Mouse (Mus musculus) CD8-positive naive resting alpha-beta T cell, adult 2 months (primary cell): ENCODE measurements at regions not wholly inside any gene's neighbourhood (a gene's known extent, or its start where the extent isn't known, plus 50 kb on each side); places are given as distances from the start of the nearest gene placed in this dataset.
"Not testable (repeated sequence)": the region's sequence is repeated elsewhere in the genome, so short reads cannot be mapped to it uniquely, and the experiment has no call there.

Experiments
- DNase-seq, 2 experiments: peaks; one replicate each; pipeline ENCODE4 v3.0.0; 2022; ENCODE audit warnings: low read depth in 2 of 2, low spot score in 2 of 2

GRCm38 (mm10) chr1:137226479-137227097, 266.3 kb upstream of the Nr5a2 start:
- DNase-seq = no peak

GRCm38 (mm10) chr1:137225418-137225817, 265.2 kb upstream of the Nr5a2 start:
- no peak for DNase-seq

- DNase-seq = no peak
Measured at GRCm38 (mm10) chr1:137223052-137223451, 262.8 kb upstream of the Nr5a2 start.

GRCm38 (mm10) chr1:137221087-137222057, 261.1 kb upstream of the Nr5a2 start:
- no peak for DNase-seq

- no peak for DNase-seq
Measured at GRCm38 (mm10) chr1:137220226-137220625, 260.0 kb upstream of the Nr5a2 start.

GRCm38 (mm10) chr1:137218611-137219010, 258.4 kb upstream of the Nr5a2 start:
- DNase-seq = no peak

- DNase-seq = no peak
Measured at GRCm38 (mm10) chr1:137218096-137218495, 257.8 kb upstream of the Nr5a2 start.

GRCm38 (mm10) chr1:137217206-137217605, 257.0 kb upstream of the Nr5a2 start:
- DNase-seq = no peak

GRCm38 (mm10) chr1:137214328-137214727, 254.1 kb upstream of the Nr5a2 start:
- DNase-seq = not testable (repeated sequence)

GRCm38 (mm10) chr1:137213717-137214116, 253.5 kb upstream of the Nr5a2 start:
- no peak for DNase-seq

GRCm38 (mm10) chr1:137212856-137213255, 252.6 kb upstream of the Nr5a2 start:
- no peak for DNase-seq

- DNase-seq = no peak
Measured at GRCm38 (mm10) chr1:137204371-137204770, 244.1 kb upstream of the Nr5a2 start.

GRCm38 (mm10) chr1:137203512-137203911, 243.3 kb upstream of the Nr5a2 start:
- no peak for DNase-seq

- no peak for DNase-seq
Measured at GRCm38 (mm10) chr1:137200931-137201330, 240.7 kb upstream of the Nr5a2 start.

GRCm38 (mm10) chr1:137195962-137196361, 235.7 kb upstream of the Nr5a2 start:
- DNase-seq = no peak

- no peak for DNase-seq
Measured at GRCm38 (mm10) chr1:137195065-137195620, 234.9 kb upstream of the Nr5a2 start.

- no peak for DNase-seq
Measured at GRCm38 (mm10) chr1:137178231-137178630, 218.0 kb upstream of the Nr5a2 start.

GRCm38 (mm10) chr1:137176696-137177095, 216.4 kb upstream of the Nr5a2 start:
- DNase-seq = no peak

GRCm38 (mm10) chr1:137174081-137174480, 213.8 kb upstream of the Nr5a2 start:
- DNase-seq = no peak

GRCm38 (mm10) chr1:137172128-137172527, 211.9 kb upstream of the Nr5a2 start:
- no peak for DNase-seq

GRCm38 (mm10) chr1:137171451-137171850, 211.2 kb upstream of the Nr5a2 start:
- no peak for DNase-seq

- no peak for DNase-seq
Measured at GRCm38 (mm10) chr1:137147891-137148290, 187.6 kb upstream of the Nr5a2 start.
